Mouse (Mus musculus) leukemia stem cell, adult 10-12 weeks (primary cell): Measurements from ENCODE around the gene Tmem223. TPM values are rescaled to one million over a fixed set of nuclear protein-coding genes. Genes with fewer than 3 reads are reported as not detected.

Experiments used
- polyA plus RNA-seq: library from polyadenylated mRNA; stranded (reverse); fragments of >175 nt; gene quantifications from 2 replicates; pipeline ENCODE4 v1.2.3, GENCODE M21; 2012; ENCODE audit warnings: low replicate concordance

Tmem223 gene
- polyA plus RNA-seq, 1 experiment: 147 TPM

Other genes with a start within 250 kb of the Tmem223 start
- gene Slc22a8, start 179.7 kb upstream of the Tmem223 start, polyA plus RNA-seq: not detected in 2 replicates
- not detected in 2 replicates for gene Slc22a6, start 153.0 kb upstream of the Tmem223 start, polyA plus RNA-seq
- gene Chrm1, start 107.2 kb upstream of the Tmem223 start, polyA plus RNA-seq: not detected in 2 replicates
- gene Slc3a2, start 47.6 kb upstream of the Tmem223 start, polyA plus RNA-seq: 129 and 167 TPM in 2 replicates
- 21.6 and 29.2 TPM in 2 replicates for gene Wdr74, start 35.2 kb upstream of the Tmem223 start, polyA plus RNA-seq
- gene 1700092M07Rik, start 30.3 kb upstream of the Tmem223 start, polyA plus RNA-seq: not detected in 2 replicates
- gene Stx5a, start 29.6 kb upstream of the Tmem223 start, polyA plus RNA-seq: 17.5 and 22.6 TPM in 2 replicates
- 39.0 and 42.9 TPM in 2 replicates for gene Nxf1, start 13.9 kb upstream of the Tmem223 start, polyA plus RNA-seq
- 19.3 and 85.5 TPM in 2 replicates for gene Tmem179b, start 3.5 kb downstream of the Tmem223 start, polyA plus RNA-seq
- gene Taf6l, start 15.4 kb downstream of the Tmem223 start, polyA plus RNA-seq: 47.7 and 56.1 TPM in 2 replicates
- 4.5 and 17.9 TPM in 2 replicates for gene Polr2g, start 27.6 kb downstream of the Tmem223 start, polyA plus RNA-seq
- 0.39 and 2.0 TPM in 2 replicates for gene Zbtb3, start 31.6 kb downstream of the Tmem223 start, polyA plus RNA-seq
- gene Ttc9c, start 48.3 kb downstream of the Tmem223 start, polyA plus RNA-seq: 4.0 and 4.6 TPM in 2 replicates
- gene Hnrnpul2, start 49.0 kb downstream of the Tmem223 start, polyA plus RNA-seq: 59.4 and 120 TPM in 2 replicates
- gene AC129217.1, start 58.8 kb downstream of the Tmem223 start, polyA plus RNA-seq: 40.3 and 101 TPM in 2 replicates
- gene Bscl2, start 66.5 kb downstream of the Tmem223 start, polyA plus RNA-seq: 36.5 and 111 TPM in 2 replicates
- gene Gng3, start 68.2 kb downstream of the Tmem223 start, polyA plus RNA-seq: not detected in 2 replicates
- 0.09 and 0.24 TPM in 2 replicates for gene Lrrn4cl, start 79.8 kb downstream of the Tmem223 start, polyA plus RNA-seq
- gene Ubxn1, start 100.5 kb downstream of the Tmem223 start, polyA plus RNA-seq: 78.0 and 79.9 TPM in 2 replicates
- gene Uqcc3, start 109.9 kb downstream of the Tmem223 start, polyA plus RNA-seq: 10.7 and 29.9 TPM in 2 replicates
- 1.7 TPM in 1 of 2 replicates, not detected in the other for gene Lbhd1, start 112.7 kb downstream of the Tmem223 start, polyA plus RNA-seq
- not detected in 2 replicates for gene Gm49403, start 112.9 kb downstream of the Tmem223 start, polyA plus RNA-seq
- gene 1810009A15Rik, start 117.9 kb downstream of the Tmem223 start, polyA plus RNA-seq: 12.1 and 24.9 TPM in 2 replicates
- gene Gm49416, start 117.9 kb downstream of the Tmem223 start, polyA plus RNA-seq: 0.92 and 16.1 TPM in 2 replicates
- gene Ints5, start 122.0 kb downstream of the Tmem223 start, polyA plus RNA-seq: 35.0 and 93.2 TPM in 2 replicates
- gene Ganab, start 127.1 kb downstream of the Tmem223 start, polyA plus RNA-seq: 35.8 and 36.8 TPM in 2 replicates
- gene B3gat3, start 149.4 kb downstream of the Tmem223 start, polyA plus RNA-seq: 110 and 144 TPM in 2 replicates
- 28.2 and 31.8 TPM in 2 replicates for gene Rom1, start 158.4 kb downstream of the Tmem223 start, polyA plus RNA-seq
- 92.9 and 101 TPM in 2 replicates for gene Eml3, start 158.6 kb downstream of the Tmem223 start, polyA plus RNA-seq
- 33.6 and 60.7 TPM in 2 replicates for gene Mta2, start 170.9 kb downstream of the Tmem223 start, polyA plus RNA-seq
- 41.2 and 58.4 TPM in 2 replicates for gene Tut1, start 182.9 kb downstream of the Tmem223 start, polyA plus RNA-seq
- 34.0 and 130 TPM in 2 replicates for gene Eef1g, start 196.0 kb downstream of the Tmem223 start, polyA plus RNA-seq
- gene Ahnak, start 218.3 kb downstream of the Tmem223 start, polyA plus RNA-seq: 6.4 and 8.8 TPM in 2 replicates